Mouse (Mus musculus) midbrain, postnatal 0 days (tissue): ENCODE results near the gene Wipi1. TPM values are rescaled to one million over a fixed set of nuclear protein-coding genes. Genes with fewer than 3 reads are reported as not detected.

Source experiments
- ATAC-seq: fragments of 200-750 bp; cut with Nextera tagmentation; 2 replicates; pipeline ENCODE4 v1.8.0; 2017; ENCODE audit warnings: moderate number of reproducible peaks, mild to moderate bottlenecking, moderate TSS enrichment, moderate library complexity; ENCODE audit not compliant: low FRiP score
- DNase-seq: peaks from one replicate; pipeline ENCODE4 v3.0.0-alpha.2; 2015; ENCODE audit warnings: low spot score
- H3K27ac ChIP-seq: fragments of 300-500 bp; sonication (generic); 2 replicates; pipeline ENCODE4 v1.5.1; 2014; ENCODE audit warnings: low read depth, mild to moderate bottlenecking, low read length, mixed read lengths
- H3K27me3 ChIP-seq: fragments of 300-500 bp; sonication (generic); 2 replicates; pipeline ENCODE4 v1.6.1; 2014; ENCODE audit warnings: low read length, control low read depth, mixed read lengths; ENCODE audit not compliant: insufficient read depth
- H3K36me3 ChIP-seq: fragments of 300-500 bp; sonication (generic); 2 replicates; pipeline ENCODE4 v1.6.1; 2014; ENCODE audit warnings: low read length, control low read depth, mixed read lengths; ENCODE audit not compliant: insufficient read depth
- H3K4me1 ChIP-seq: fragments of 300-500 bp; sonication (generic); 2 replicates; pipeline ENCODE4 v1.6.1; 2014; ENCODE audit warnings: mild to moderate bottlenecking, control low read depth, antibody characterized with exemption, low read length, mixed read lengths; ENCODE audit not compliant: insufficient read depth
- H3K4me2 ChIP-seq: fragments of 300-500 bp; sonication (generic); 2 replicates; pipeline ENCODE4 v1.6.1; 2014; ENCODE audit warnings: low read depth, mild to moderate bottlenecking, low read length, mixed read lengths; ENCODE audit not compliant: poor library complexity, severe bottlenecking
- H3K4me3 ChIP-seq: fragments of 300-500 bp; sonication (generic); 2 replicates; pipeline ENCODE4 v1.5.1; 2014; ENCODE audit warnings: low read depth, mild to moderate bottlenecking, low read length, moderate library complexity
- H3K9ac ChIP-seq: fragments of 300-500 bp; sonication (generic); replicated peaks from 2 replicates; pipeline ENCODE4 v1.6.1; 2014; ENCODE audit warnings: mild to moderate bottlenecking, low read length, moderate library complexity, mixed read lengths; ENCODE audit not compliant: poor library complexity, severe bottlenecking
- H3K9me3 ChIP-seq: fragments of 300-500 bp; sonication (generic); 2 replicates; pipeline ENCODE4 v1.6.1; 2016; ENCODE audit warnings: low read length, control low read depth
- CTCF ChIP-seq: IDR thresholded peaks from 2 replicates; pipeline ENCODE4 v1.5.1; 2016; ENCODE audit warnings: antibody characterized with exemption, mild to moderate bottlenecking
- WGBS: fragments of 180-500 bp; shearing (Covaris S2); extraction: QIAGEN DNeasy Blood & Tissue Kit; methylation state at CpG from one replicate; pipeline ENCODE4 v1.1.7; 2014; 5-methylcytosine and 5-hydroxymethylcytosine counted together
- polyA plus RNA-seq: library from polyadenylated mRNA; unstranded; fragments of >200 nt; fragmentation: Nextera tagmentation; extraction: Ambion mirVana; gene quantifications from 2 replicates; pipeline ENCODE4 v1.2.1, GENCODE M21; 2015
- total RNA-seq: library from RNA; depleted of rRNA; stranded (reverse); fragments of >200 nt; gene quantifications from 2 replicates; pipeline ENCODE4 v1.2.3, GENCODE M21; 2014

The Wipi1 gene
- total and polyA plus RNA-seq, 2 experiments from 2014 or later = 12.7 to 18.3 TPM

DNA sequence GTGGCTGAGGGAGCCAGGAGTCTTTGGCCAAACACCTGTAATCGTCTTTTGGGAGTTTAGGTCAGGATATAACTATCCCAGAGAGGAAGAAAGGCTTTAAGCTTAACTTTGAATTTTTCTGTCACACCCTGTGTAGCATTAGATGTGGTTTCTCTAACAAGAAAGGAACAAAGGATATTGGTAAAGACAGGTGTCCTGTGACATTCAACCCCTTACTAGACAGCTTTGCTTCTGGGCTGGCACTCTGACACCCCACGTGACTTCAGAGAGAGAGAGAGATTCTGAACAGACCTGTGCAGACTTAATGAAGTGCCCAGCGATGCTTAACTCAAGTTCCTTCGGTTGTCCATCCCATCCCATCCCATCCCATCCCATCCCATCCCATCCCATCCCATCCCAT is 20.3 kb downstream of the Wipi1 start:
- Histone ChIP-seq H3K4me1 (no peaks in the 10 kb centered on the region), H3K36me3 (peaks cover 4% of the 10 kb centered on the region; the same call in 1 of the 2 replicates), H3K9ac (no peak overlapping the region), H3K27ac (no peak overlapping the region), H3K27me3 (no peaks in the 10 kb centered on the region), H3K4me2 (no peak overlapping the region), H3K9me3 (no peaks in the 10 kb centered on the region), H3K4me3 (no peak overlapping the region)
- 73% methylated on average over 4 of the region's 4 CpGs for WGBS
- no peak for DNase-seq
- TF ChIP-seq CTCF = no peak
- no peak for ATAC-seq

DNA sequence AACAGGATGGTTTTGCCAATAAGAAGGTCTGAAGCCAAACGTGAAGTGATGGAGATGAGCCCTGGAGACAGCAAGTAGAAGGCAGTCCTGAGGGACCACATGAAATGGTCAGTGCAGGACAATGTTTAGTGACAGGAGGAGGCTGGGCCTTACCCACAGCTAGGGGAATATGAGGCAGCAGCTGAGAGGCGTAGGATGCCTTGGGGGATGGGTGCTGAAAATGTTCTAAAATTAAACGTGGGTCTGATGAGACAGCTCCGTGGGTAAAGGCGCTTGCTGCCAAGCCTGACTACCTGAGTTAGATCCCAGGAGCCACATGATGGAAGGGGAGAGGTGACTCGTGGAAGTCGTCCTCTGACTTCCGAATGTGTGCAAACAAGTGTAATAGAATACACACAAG is 21.8 kb downstream of the Wipi1 start:
- no peak for ATAC-seq
- Histone ChIP-seq H3K4me1 (no peaks in the 10 kb centered on the region), H3K27ac (no peak overlapping the region), H3K4me3 (no peak overlapping the region), H3K9me3 (no peaks in the 10 kb centered on the region), H3K4me2 (no peak overlapping the region), H3K36me3 (peaks cover 2% of the 10 kb centered on the region; the same call in 1 of the 2 replicates), H3K27me3 (no peaks in the 10 kb centered on the region), H3K9ac (no peak overlapping the region)
- TF ChIP-seq CTCF = no peak
- no peak for DNase-seq
- WGBS = 85% methylated on average over 8 of the region's 8 CpGs

DNA sequence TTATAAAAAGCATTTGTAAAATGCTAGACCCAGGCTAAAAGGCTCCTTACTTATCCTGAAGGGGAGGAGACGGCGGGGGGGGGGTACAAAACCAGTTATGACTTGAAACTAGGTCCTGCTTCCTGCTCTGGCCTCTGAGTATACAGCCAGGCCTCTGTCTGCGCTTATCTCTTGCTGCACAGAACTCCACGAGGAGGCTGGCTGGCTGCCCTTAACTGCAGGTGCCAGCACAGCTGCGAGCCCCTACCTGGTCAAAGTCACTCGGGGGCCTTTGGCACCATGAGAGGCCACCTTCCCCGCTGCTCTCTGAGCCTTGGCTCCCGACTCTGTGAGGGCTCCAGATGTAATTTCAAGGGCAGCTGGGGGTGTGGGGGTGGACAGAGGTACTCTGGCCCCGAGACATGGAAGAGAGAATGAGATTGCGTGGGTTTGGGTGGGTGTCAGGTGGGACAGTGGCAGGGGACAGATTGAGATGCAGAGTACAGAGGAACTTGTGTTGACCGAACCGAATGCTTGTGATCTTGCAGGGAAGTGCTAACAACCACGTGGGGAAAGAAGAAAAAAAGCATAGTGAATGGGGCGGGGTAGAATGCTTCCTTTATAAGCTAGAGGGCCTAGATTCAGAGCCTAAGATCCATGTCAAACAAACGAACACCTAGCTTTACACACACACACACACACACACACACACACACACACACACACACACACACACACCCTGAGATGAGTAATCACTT is 24.0 kb downstream of the Wipi1 start:
- H3K4me3 ChIP-seq = no peak overlapping the region
- no peak for TF ChIP-seq CTCF
- no peaks in the 10 kb centered on the region for H3K27me3 ChIP-seq
- H3K4me2 ChIP-seq = no peak overlapping the region
- no peaks in the 10 kb centered on the region for H3K36me3 ChIP-seq
- H3K9ac ChIP-seq = no peak overlapping the region
- no peaks in the 10 kb centered on the region for H3K4me1 ChIP-seq
- DNase-seq (no peak), ATAC-seq (no peak)
- no peak overlapping the region for H3K27ac ChIP-seq
- 73% methylated on average over 15 of the region's 15 CpGs for WGBS
- no peaks in the 10 kb centered on the region for H3K9me3 ChIP-seq

DNA sequence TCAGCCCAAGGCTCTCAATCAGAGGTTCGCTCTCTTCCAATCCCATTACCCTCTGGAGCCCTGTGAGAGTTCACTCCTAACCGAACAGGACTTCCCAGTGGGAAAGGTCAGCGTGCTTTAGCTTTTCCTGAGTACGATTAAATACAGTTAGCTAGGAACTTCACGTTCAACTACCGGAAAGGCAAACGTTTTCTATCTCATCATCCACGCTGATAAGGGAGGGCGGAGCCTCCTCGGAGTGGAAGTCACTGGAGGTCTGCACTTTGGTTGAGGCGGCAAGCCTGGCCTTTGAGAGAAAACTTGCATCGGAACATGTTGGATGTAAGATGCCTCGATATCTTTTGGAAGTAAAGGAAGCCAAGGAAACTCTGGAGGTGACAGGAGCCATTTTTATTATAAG is 24.7 kb downstream of the Wipi1 start:
- H3K9me3 ChIP-seq = no peaks in the 10 kb centered on the region
- no peak overlapping the region for H3K9ac ChIP-seq
- H3K4me1 ChIP-seq = no peaks in the 10 kb centered on the region
- H3K27me3 ChIP-seq = no peaks in the 10 kb centered on the region
- DNase-seq (no peak), ATAC-seq (no peak)
- no peak overlapping the region for H3K4me2 ChIP-seq
- 0 out of 2 replicates have a peak, but pooled peaks cover 3% of the 10 kb centered on the region for H3K36me3 ChIP-seq
- TF ChIP-seq CTCF = no peak
- H3K27ac ChIP-seq = no peak overlapping the region
- whole genome bisulfite sequencing = 67% methylated on average over 13 of the region's 13 CpGs
- H3K4me3 ChIP-seq = no peak overlapping the region

DNA sequence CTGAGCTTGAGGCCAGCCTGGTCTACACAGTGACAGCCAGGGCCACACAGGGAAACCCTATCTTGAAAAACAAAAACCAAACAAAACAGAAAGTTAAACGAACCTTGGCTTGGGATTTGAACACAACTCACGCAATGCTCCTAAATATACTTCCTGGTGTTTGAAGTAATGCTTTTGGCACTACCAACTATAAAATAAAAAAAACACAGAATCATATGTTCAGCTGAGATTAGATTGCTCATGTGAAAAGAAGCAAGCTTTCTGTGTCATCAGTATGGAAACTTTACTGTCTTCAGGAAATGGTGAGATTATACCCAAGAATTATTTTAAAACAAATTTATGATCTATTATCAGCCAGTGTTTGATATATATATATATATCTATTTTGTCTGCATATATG is 25.3 kb downstream of the Wipi1 start:
- no peak overlapping the region for H3K9ac ChIP-seq
- no peaks in the 10 kb centered on the region for H3K4me1 ChIP-seq
- no peak overlapping the region for H3K27ac ChIP-seq
- H3K4me2 ChIP-seq = no peak overlapping the region
- H3K36me3 ChIP-seq = 0 out of 2 replicates have a peak, but pooled peaks cover 3% of the 10 kb centered on the region
- no peaks in the 10 kb centered on the region for H3K27me3 ChIP-seq
- WGBS = 88% methylated on average over 2 of the region's 2 CpGs
- H3K4me3 ChIP-seq = no peak overlapping the region
- no peak for ATAC-seq
- H3K9me3 ChIP-seq = no peaks in the 10 kb centered on the region
- no peak for DNase-seq
- TF ChIP-seq CTCF = no peak

DNA sequence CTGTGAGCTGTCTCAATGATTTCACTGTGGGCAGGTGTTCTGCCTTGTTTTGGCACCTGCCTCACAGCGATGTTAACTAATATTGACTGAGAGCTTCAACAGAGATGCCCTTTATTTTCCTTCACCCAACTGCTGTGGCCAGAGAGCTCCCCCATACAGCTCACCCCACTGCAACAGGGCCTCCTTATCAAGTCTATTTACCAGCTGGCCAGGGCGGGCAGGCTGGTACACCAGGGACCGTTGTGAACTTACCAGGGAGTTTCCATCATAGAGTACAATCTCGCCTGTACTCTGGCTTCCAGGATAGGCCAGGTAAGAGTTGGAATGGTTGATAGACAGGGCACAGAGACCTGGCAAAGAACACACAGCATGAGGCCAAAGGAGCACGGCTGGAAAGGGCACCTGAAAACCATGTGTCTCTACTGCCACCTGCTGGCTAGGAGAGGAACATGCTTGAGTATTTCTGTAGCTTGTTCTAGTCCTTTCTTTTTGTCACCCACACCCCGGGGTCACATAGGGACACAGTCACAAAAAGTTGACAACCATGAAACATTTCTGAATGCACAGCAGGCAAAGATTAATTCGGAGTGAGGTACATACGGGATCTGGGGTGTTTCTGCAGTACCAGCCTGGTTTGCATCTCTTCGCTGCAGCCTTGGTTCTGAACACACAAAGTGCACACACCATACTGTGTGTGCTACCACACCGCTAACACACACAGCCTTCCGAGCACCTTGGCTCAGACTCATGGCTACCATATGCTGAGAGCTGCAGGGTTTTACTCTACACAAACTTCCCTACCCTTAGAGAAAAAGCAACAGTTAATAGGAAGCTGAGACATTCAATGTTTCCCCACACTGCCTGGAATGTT is 26.7 kb downstream of the Wipi1 start:
- peak; percentile 98 for TF ChIP-seq CTCF
- DNase-seq (peak; percentile 85), ATAC-seq (no peak)
- Histone ChIP-seq H3K9me3 (no peaks in the 10 kb centered on the region), H3K27me3 (no peaks in the 10 kb centered on the region), H3K4me2 (no peak overlapping the region), H3K4me3 (no peak overlapping the region), H3K9ac (no peak overlapping the region), H3K36me3 (0 out of 2 replicates have a peak, but pooled peaks cover 3% of the 10 kb centered on the region), H3K4me1 (no peaks in the 10 kb centered on the region), H3K27ac (no peak overlapping the region)
- 48% methylated on average over 11 of the region's 11 CpGs for WGBS
